Mouse (Mus musculus) urinary bladder, postnatal 0 days (tissue): Measurements from ENCODE around the gene Ppp1r36. TPM values are rescaled to one million over a fixed set of nuclear protein-coding genes. Genes with fewer than 3 reads are reported as not detected.

Experiments used
- polyA plus RNA-seq: library from polyadenylated mRNA; unstranded; fragments of >200 nt; fragmentation: Nextera tagmentation; extraction: Ambion mirVana; gene quantifications from 2 replicates; pipeline ENCODE4 v1.2.1, GENCODE M21; 2015

Ppp1r36 gene
- 4.6 and 5.6 TPM in 2 replicates for polyA plus RNA-seq

DNA sequence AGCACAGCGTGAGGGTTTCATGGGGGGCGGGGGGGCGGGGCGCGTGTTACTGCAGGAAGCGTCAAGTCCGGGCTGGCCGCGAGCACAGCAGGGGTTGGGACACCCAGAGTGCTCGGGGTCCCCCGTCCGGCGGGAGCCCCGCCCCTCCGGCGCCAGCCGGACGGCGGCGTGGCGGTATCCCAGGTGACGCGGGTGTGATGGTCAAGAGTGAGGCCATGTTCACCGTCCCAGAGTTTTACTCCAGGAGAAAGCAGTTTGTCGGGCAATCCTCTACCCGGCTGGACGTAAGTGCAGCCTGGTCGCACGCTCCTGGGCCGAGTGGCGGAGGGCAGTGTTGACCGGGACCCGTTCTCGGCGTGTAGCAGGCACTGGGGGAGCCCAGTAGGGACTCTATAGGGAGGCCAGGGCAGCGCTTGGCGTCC lies at the start of gene Ppp1r36:
Gene Ppp1r36 (plus strand): TSS at position 106 of the 422 bp plus-strand sequence.

DNA sequence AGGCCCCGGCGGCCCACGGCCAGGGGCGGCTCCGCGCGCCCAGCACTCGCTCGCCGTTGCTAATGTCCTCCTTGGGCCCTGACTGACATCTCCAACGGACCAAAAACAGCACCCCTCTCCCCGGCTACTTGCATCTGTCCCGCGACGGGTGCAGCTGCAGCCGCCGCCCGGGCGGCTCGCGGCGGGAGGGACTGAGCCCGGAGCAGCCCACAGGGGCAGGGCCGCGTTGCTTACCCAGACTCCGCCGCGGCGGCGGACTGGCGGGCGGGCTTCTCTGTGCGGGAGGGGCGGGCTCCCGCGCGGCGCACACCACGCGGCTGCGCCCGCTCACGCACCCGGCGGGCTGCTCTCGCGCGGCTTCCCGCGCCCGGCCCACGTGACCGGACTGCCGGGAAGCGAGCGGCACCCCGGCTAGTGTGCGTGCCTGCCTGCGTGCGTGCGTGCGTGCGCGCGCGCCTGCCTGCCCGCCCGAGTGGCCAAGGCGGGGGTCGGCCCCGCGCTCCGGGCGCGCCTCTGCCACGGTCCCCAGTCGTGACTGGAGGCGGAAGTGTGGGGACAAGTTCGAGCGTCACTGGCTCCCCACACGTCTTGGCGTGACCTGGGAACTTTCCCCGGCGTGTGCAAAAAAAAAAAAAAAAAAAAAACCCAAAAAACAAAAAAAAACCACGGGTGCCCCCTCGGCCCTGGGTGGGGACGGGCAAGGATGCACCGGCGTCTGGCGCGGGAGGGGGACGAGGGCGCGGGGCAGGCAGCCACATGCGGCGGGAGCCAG lies 47.9 kb upstream of the Ppp1r36 start, which contains the start of gene Zbtb25:
Gene Zbtb25 (minus strand): TSS at position 397 of the 772 bp plus-strand sequence.

DNA sequence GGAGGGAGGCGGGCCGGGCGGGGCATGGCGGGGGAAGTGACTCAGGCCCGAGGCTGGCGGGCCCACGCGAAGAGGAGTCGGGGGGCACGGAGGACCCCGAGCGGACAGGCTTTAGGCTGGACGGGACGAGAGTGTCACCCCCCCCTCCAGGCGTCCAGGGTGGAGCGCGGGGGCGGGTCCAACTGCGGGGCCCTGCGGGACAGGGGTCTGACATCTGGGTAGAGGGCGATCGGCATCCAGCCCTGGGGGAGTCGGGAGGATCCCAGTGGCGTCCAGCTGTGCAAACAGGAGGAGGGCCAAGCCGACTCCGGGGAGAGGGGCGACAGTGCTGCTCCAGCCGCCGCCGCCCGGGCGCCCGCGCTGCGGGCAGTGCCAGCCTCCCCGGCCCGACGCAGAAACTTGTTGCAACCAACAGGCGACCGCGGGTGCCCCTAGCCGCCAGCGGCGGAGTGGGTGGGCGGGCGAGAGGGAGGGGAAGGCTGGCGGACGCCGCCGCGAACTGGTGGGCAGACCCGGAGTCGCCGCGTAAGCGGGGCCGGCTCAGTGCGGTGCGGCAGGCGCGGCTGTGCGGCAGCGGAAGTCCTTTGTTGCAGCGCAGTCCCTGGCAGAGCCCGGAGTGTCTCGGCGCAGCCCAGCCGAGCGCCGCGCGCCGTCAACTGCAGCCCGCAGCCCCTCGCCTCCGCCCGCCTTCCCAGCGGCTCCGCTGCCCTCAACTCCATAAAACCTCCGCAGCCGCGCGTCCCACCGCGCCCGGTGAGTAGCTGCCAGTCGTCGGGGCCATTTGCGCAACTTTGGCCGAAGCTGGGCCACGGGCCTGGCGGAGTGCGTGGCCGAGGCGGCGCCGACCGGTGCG lies 47.1 kb upstream of the Ppp1r36 start, which contains the start of gene Zbtb1:
Gene Zbtb1 (plus strand): TSS at position 289 of the 853 bp plus-strand sequence.

DNA sequence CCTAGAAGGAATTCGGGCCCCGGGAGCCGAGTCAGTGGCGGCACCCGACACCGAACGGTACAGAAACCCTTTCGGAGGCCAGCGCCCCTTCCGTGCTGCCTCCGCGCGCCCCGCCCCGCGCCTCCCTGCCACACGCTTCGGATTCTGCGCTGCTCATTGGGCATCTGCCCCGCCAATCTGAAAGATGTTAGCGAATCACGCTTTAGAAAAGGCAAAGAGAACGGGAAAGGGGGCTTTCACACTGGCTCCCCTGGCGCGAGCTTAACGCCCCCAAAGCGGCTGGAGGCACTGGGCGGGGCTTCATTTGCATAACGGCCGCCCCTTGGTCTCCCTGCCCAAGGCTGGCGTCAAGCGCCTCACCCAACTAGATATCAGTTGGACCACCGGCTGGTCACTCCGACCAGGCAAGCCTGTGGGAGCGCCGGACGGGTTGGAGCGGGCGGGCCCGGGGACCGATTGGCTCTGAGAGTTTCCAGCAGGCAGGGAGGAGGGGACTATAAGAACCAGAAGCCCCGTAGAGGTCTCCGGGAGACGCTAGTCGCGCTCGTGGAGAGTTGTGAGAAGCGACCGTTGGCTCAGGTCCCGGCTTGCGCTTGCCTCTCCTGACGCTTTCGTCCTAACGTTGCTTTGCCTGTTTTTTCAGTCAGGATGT lies 13.3 kb upstream of the Ppp1r36 start, which contains the start of gene Hspa2:
Gene Hspa2 (plus strand): TSS at position 291 of the 652 bp plus-strand sequence.

Other genes with a start within 250 kb of the Ppp1r36 start
- gene Esr2, start 240.3 kb upstream of the Ppp1r36 start, polyA plus RNA-seq: 0.05 and 0.11 TPM in 2 replicates
- gene Tex21, start 170.8 kb upstream of the Ppp1r36 start, polyA plus RNA-seq: not detected in 2 replicates
- 29.8 and 30.1 TPM in 2 replicates for gene Mthfd1, start 162.2 kb upstream of the Ppp1r36 start, polyA plus RNA-seq
- gene Akap5, start 92.6 kb upstream of the Ppp1r36 start, polyA plus RNA-seq: 8.4 and 11.2 TPM in 2 replicates
- gene Zbtb25, start 47.9 kb upstream of the Ppp1r36 start, polyA plus RNA-seq: 9.4 and 10.5 TPM in 2 replicates
- 4.3 and 5.6 TPM in 2 replicates for gene Zbtb1, start 47.3 kb upstream of the Ppp1r36 start, polyA plus RNA-seq
- 37.6 and 50.4 TPM in 2 replicates for gene Hspa2, start 13.4 kb upstream of the Ppp1r36 start, polyA plus RNA-seq
- gene Plekhg3, start 113.4 kb downstream of the Ppp1r36 start, polyA plus RNA-seq: 11.9 and 12.0 TPM in 2 replicates